Mouse (Mus musculus): ENCODE measurements at regions not wholly inside any gene's neighbourhood (a gene's known extent, or its start where the extent isn't known, plus 50 kb on each side); places are given as distances from the start of the nearest gene placed in this dataset.

DNA sequence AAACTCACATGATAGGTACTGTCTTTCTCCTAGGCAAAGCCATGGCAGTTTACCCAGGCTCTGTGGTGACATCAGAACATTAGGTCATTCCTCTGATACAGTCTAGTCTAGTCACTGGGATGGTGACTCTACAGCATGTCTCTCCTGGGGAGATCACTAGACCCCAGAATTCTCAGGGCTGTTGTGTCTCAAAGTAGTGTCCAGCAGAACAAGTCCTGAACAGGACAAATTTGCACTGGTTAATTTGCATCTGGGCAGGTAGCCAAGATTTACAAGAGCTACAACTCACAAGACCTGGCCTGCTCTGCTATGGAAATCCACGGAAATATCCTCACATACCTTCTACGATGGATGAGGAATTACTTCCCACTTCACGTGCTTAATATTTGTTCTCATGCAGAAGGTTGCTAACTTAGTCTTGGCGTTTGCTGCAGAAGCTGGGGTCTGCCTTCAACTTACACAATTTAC is 88.2 kb upstream of the Cerkl start:
- TF ChIP-seq MAFK (IDR thresholded peaks at IDR 0.05; ENCODE audit: insufficient read depth, low read depth, low read length) (no peak), ZC3H11A (IDR thresholded peaks at IDR 0.05; ENCODE audit: borderline replicate concordance, low read depth, low read length) (no peak), ZNF384 (IDR thresholded peaks at IDR 0.05; ENCODE audit: low read depth, low read length) (no peak), CHD2 (IDR thresholded peaks at IDR 0.05; ENCODE audit: low read depth, low read length) (no peak), HCFC1 (IDR thresholded peaks at IDR 0.05; ENCODE audit: borderline replicate concordance, insufficient read depth, low read length) (no peak)

All from ES-E14 (cell line).